Mouse (Mus musculus) CH12.LX (cell line): ENCODE results near the gene Ppp6r1. TPM values are rescaled to one million over a fixed set of nuclear protein-coding genes. Genes with fewer than 3 reads are reported as not detected.

Experiments used
- DNase-seq: peaks from one replicate; pipeline ENCODE4 v3.0.0-alpha.2; 2013; ENCODE audit errors: extremely low read depth
- H3K27ac ChIP-seq: 2 replicates; pipeline ENCODE4 v1.5.1; 2012; ENCODE audit warnings: low read depth, mild to moderate bottlenecking, control low read depth, moderate library complexity; ENCODE audit not compliant: insufficient read depth
- H3K27me3 ChIP-seq: replicated peaks from 2 replicates; pipeline ENCODE3; 2012; ENCODE audit warnings: inconsistent platforms
- H3K36me3 ChIP-seq, 2 experiments: replicated peaks in 1 of 2; 2 replicates each; pipeline versions ENCODE3 to v1.6.1; 2012; ENCODE audit warnings: inconsistent platforms in 1 of 2, low read length in 1 of 2, mild to moderate bottlenecking in 1 of 2, mixed read lengths in 1 of 2, moderate library complexity in 1 of 2; ENCODE audit not compliant: control insufficient read depth in 1 of 2, insufficient read depth in 1 of 2
- H3K4me1 ChIP-seq, 2 experiments: 2 replicates each; pipeline ENCODE4 v1.6.1; 2012; ENCODE audit warnings: inconsistent platforms in 1 of 2, moderate library complexity in 1 of 2; ENCODE audit not compliant: insufficient read depth in 2 of 2, control insufficient read depth in 1 of 2
- H3K4me2 ChIP-seq: 2 replicates; pipeline ENCODE4 v1.6.1; 2012; ENCODE audit warnings: low read depth, mild to moderate bottlenecking, control low read depth; ENCODE audit not compliant: poor library complexity, insufficient read depth, severe bottlenecking
- H3K4me3 ChIP-seq, 3 experiments: fragments of 150-350 bp in 1 of 3; sonication (generic) in 1 of 3; replicated peaks in 1 of 3; 2 replicates each; pipeline versions ENCODE3 to v1.5.1; 2011 to 2012; ENCODE audit warnings: low read depth in 2 of 3, low read length in 2 of 3, mild to moderate bottlenecking in 2 of 3, moderate library complexity in 2 of 3, control low read depth in 1 of 3, improper control_type of control experiment in 1 of 3, inconsistent platforms in 1 of 3, mixed read lengths in 1 of 3; ENCODE audit not compliant: poor library complexity in 1 of 3
- H3K79me2 ChIP-seq: replicated peaks from 2 replicates; pipeline ENCODE4 v1.6.1; 2012; ENCODE audit warnings: mild to moderate bottlenecking, moderate library complexity; ENCODE audit not compliant: control insufficient read depth, poor library complexity, insufficient read depth, severe bottlenecking; ENCODE audit errors: extremely low read depth
- H3K9ac ChIP-seq: 2 replicates; pipeline ENCODE4 v1.6.1; 2012; ENCODE audit warnings: low read depth, mild to moderate bottlenecking, control low read depth, moderate library complexity; ENCODE audit not compliant: insufficient read depth
- H3K9me3 ChIP-seq: replicated peaks from 2 replicates; pipeline ENCODE3; 2012; ENCODE audit warnings: low read length, inconsistent platforms, mixed read lengths
- CHD1 ChIP-seq: IDR thresholded peaks from 2 replicates; pipeline ENCODE4 v1.6.1; 2012; ENCODE audit warnings: low read depth, low read length, improper control_type of control experiment, inconsistent platforms
- CTCF ChIP-seq, 2 experiments: IDR thresholded peaks in 1 of 2; conservative IDR thresholded peaks in 1 of 2; 2 replicates each; pipeline ENCODE4 v1.5.1; 2011 to 2012; ENCODE audit warnings: low read depth in 2 of 2, low read length in 2 of 2, improper control_type of control experiment in 1 of 2, inconsistent platforms in 1 of 2, mild to moderate bottlenecking in 1 of 2, moderate library complexity in 1 of 2
- GABPA ChIP-seq: IDR thresholded peaks from 2 replicates; pipeline ENCODE4 v1.6.1; 2012; ENCODE audit warnings: low read depth, low read length, improper control_type of control experiment, inconsistent platforms; ENCODE audit not compliant: insufficient replicate concordance
- IRF4 ChIP-seq: IDR thresholded peaks from 2 replicates; pipeline ENCODE4 v1.6.1; 2014; ENCODE audit warnings: low read depth, mild to moderate bottlenecking, inconsistent platforms, low read length, improper control_type of control experiment
- JUN ChIP-seq: IDR thresholded peaks from 2 replicates; pipeline ENCODE4 v1.6.1; 2011; ENCODE audit warnings: low read depth, mild to moderate bottlenecking, low read length, improper control_type of control experiment, moderate library complexity; ENCODE audit not compliant: insufficient read depth
- JUND ChIP-seq: conservative IDR thresholded peaks from 2 replicates; pipeline ENCODE4 v1.6.1; 2011; ENCODE audit warnings: low read depth, low read length, improper control_type of control experiment
- KAT2A ChIP-seq: IDR thresholded peaks from 2 replicates; pipeline ENCODE4 v1.6.1; 2012; ENCODE audit warnings: low read length, improper control_type of control experiment, inconsistent platforms; ENCODE audit not compliant: insufficient replicate concordance
- MAZ ChIP-seq: IDR thresholded peaks from 2 replicates; pipeline ENCODE4 v1.6.1; 2012; ENCODE audit warnings: low read depth, mild to moderate bottlenecking, inconsistent platforms, low read length, improper control_type of control experiment, moderate library complexity
- MEF2A ChIP-seq: IDR thresholded peaks from 2 replicates; pipeline ENCODE4 v1.6.1; 2014; ENCODE audit warnings: low read depth, mild to moderate bottlenecking, inconsistent platforms, low read length, improper control_type of control experiment, borderline replicate concordance
- NRF1 ChIP-seq: IDR thresholded peaks from 2 replicates; pipeline ENCODE4 v1.6.1; 2014; ENCODE audit warnings: low read depth, mild to moderate bottlenecking, inconsistent platforms, low read length, improper control_type of control experiment, moderate library complexity
- PAX5 ChIP-seq: IDR thresholded peaks from 2 replicates; pipeline ENCODE4 v1.6.1; 2012; ENCODE audit warnings: low read length, inconsistent platforms, mixed read lengths
- RAD21 ChIP-seq: IDR thresholded peaks from 2 replicates; pipeline ENCODE4 v1.6.1; 2011; ENCODE audit warnings: low read depth, mild to moderate bottlenecking, low read length, improper control_type of control experiment, moderate library complexity
- SMC3 ChIP-seq: IDR thresholded peaks from 2 replicates; pipeline ENCODE4 v1.6.1; 2011; ENCODE audit warnings: low read depth, low read length, improper control_type of control experiment
- USF1 ChIP-seq: IDR thresholded peaks from 2 replicates; pipeline ENCODE4 v1.6.1; 2014; ENCODE audit warnings: low read depth, mild to moderate bottlenecking, inconsistent platforms, low read length, improper control_type of control experiment
- ZC3H11A ChIP-seq: IDR thresholded peaks from 2 replicates; pipeline ENCODE4 v1.6.1; 2012; ENCODE audit warnings: low read depth, mild to moderate bottlenecking, inconsistent platforms, low read length, improper control_type of control experiment
- ZMIZ1 ChIP-seq: IDR thresholded peaks from 2 replicates; pipeline ENCODE4 v1.6.1; 2012; ENCODE audit warnings: low read depth, mild to moderate bottlenecking, inconsistent platforms, low read length, improper control_type of control experiment
- dilution Hi-C: fragments of 300-500 bp; cut with MboI; formaldehyde crosslinking; loops from 2 replicates; pipeline ENCODE4 v1.14.3; 2020; ENCODE audit warnings: low sequenced_read_pairs; ENCODE audit not compliant: extremely low pct_unique_long_range_greater_than_20kb, extremely low pct_ligation_motif_present
- in situ Hi-C: fragments of 300-500 bp; cut with MboI; formaldehyde crosslinking; loops from 3 replicates; pipeline ENCODE4 v1.14.3; 2019; ENCODE audit warnings: low sequenced_read_pairs, low pct_ligation_motif_present, low pct_unique_long_range_greater_than_20kb, mixed read lengths
- polyA plus RNA-seq: library from polyadenylated mRNA; unstranded; fragments of >175 nt; gene quantifications from 2 replicates; pipeline ENCODE4 v1.2.1, GENCODE M21; 2012; ENCODE audit warnings: low read depth; ENCODE audit not compliant: insufficient read length
- total RNA-seq, 2 experiments: library from RNA; depleted of rRNA; stranded (reverse); fragments of 300-350 nt in 1 of 2; fragments of >200 nt in 1 of 2; gene quantifications; 2 replicates each; pipeline ENCODE4 v1.2.3; 2012 to 2014

The Ppp6r1 gene
- total and polyA plus RNA-seq, 3 experiments: 59.2 to 118 (median 85.6) TPM

DNA sequence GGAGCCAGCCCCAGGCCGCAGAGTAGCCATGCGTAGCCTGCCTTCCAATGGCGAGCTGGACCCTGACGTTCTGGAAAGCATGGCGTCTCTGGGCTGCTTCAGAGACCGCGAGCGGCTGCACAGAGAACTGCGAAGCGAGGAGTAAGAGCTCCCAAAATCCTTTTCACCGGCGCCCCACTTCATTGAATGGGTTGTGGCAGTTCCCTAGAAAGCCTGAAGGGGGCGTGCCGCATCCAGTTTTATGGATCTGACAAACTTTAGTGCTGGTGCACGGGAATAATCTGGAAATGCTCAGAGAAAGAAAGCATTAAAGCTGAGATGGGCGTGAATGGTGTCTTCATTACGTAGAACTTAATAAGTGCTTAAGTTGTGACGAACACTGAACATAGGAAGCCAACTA lies 46.3 kb upstream of the Ppp6r1 start:
- no peak overlapping the region for H3K27ac ChIP-seq
- no peaks in the 10 kb centered on the region for H3K27me3 ChIP-seq
- no peak overlapping the region for H3K4me2 ChIP-seq
- no peak overlapping the region for H3K9ac ChIP-seq
- TF ChIP-seq SMC3 (peak; percentile 42), RAD21 (peak; percentile 61), CHD1 (no peak), CTCF (conservative IDR thresholded peaks at IDR 0.05 in 1 of 2, IDR thresholded peaks at IDR 0.05 in 1 of 2; ENCODE audit: low read depth in 2 of 2, low read length in 2 of 2) (peak; percentile 24 to 67; a peak in 3 of 4 replicates)
- TF ChIP-seq, all 38 proteins: peak for 3
- no peaks in the 10 kb centered on the region for H3K79me2 ChIP-seq
- H3K4me1 ChIP-seq: no peaks in the 10 kb centered on the region
- peak; percentile 32 for DNase-seq
- no peaks in the 10 kb centered on the region for H3K36me3 ChIP-seq
- dilution Hi-C loops: no loop called here
- in situ Hi-C loops: loop anchor here (10.0 kb wide), 1 partner anchor 80 kb away; the partner anchor contains the start of genes Il11, Tmem190 and Tmem238
- H3K9me3 ChIP-seq: no peaks in the 10 kb centered on the region
- no peak overlapping the region for H3K4me3 ChIP-seq

DNA sequence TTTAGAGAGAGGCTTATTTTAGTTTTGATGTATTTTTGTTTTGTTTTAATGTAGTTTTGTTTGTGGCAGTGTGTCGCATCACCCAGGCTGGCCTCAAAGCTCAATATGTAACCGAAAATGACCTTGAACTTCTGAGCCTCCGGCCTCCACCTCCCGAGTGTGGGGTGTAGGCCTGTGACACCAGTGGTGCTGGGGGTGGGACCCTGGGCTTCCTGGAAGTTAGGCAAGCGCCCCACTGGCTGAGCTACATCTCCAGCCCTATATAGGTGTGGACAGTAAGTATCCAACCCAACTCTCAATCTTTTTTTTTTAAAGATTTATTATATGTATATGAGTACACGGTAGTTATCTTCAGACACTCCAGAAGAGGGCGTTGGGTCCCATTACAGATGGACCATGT lies 44.4 kb upstream of the Ppp6r1 start:
- TF ChIP-seq IRF4 (no peak), KAT2A (no peak), ZMIZ1 (no peak), JUN (no peak), JUND (no peak)
- TF ChIP-seq, all 38 proteins: peak for 0
- no peaks in the 10 kb centered on the region for H3K79me2 ChIP-seq
- no peaks in the 10 kb centered on the region for H3K9me3 ChIP-seq
- no peak overlapping the region for H3K27ac ChIP-seq
- in situ Hi-C loops: loop anchor here (10.0 kb wide), 1 partner anchor 82 kb away; the partner anchor contains the start of genes Il11, Tmem190 and Tmem238
- H3K9ac ChIP-seq: no peak overlapping the region
- dilution Hi-C loops: no loop called here
- no peak overlapping the region for H3K4me3 ChIP-seq
- no peak for DNase-seq
- H3K4me2 ChIP-seq: no peak overlapping the region
- no peaks in the 10 kb centered on the region for H3K36me3 ChIP-seq
- no peaks in the 10 kb centered on the region for H3K4me1 ChIP-seq
- no peaks in the 10 kb centered on the region for H3K27me3 ChIP-seq

DNA sequence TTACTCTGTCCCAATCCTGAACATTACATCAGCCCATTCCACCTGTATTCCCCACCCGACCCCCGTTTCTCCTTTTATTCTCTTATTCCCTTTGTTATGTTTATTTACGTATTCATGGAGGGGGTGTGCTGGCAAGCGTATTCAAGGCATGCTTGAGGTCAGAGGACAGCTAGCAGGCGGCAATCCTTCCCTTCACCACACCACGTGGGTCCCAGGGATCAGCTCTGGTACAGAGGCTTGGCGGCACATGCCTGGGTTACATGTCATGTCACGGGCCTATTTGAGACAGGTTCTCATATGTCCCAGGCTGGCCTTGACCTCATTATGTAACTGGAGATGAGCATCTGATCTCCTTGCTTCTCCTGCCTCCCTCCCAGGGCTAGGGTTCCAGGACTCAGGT lies 43.5 kb upstream of the Ppp6r1 start:
- H3K79me2 ChIP-seq: no peaks in the 10 kb centered on the region
- no peak overlapping the region for H3K4me2 ChIP-seq
- in situ Hi-C loops (loop anchor here (10.0 kb wide), 1 partner anchor 82 kb away; the partner anchor contains the start of genes Il11, Tmem190 and Tmem238), dilution Hi-C loops (no loop called here)
- H3K27me3 ChIP-seq: no peaks in the 10 kb centered on the region
- DNase-seq: no peak
- no peaks in the 10 kb centered on the region for H3K36me3 ChIP-seq
- TF ChIP-seq GABPA: no peak
- no peak for TF ChIP-seq MEF2A
- no peak for TF ChIP-seq JUND
- no peak for TF ChIP-seq ZC3H11A
- no peak for TF ChIP-seq ZMIZ1
- TF ChIP-seq CHD1: no peak
- TF ChIP-seq USF1: no peak
- TF ChIP-seq PAX5: no peak
- no peak for TF ChIP-seq IRF4
- TF ChIP-seq MAZ: no peak
- TF ChIP-seq KAT2A: no peak
- no peak for TF ChIP-seq NRF1
- TF ChIP-seq RAD21: no peak
- no peak overlapping the region for H3K4me3 ChIP-seq
- no peak overlapping the region for H3K9ac ChIP-seq
- H3K9me3 ChIP-seq: no peaks in the 10 kb centered on the region
- H3K4me1 ChIP-seq: no peaks in the 10 kb centered on the region
- H3K27ac ChIP-seq: no peak overlapping the region
